Mouse (Mus musculus) adrenal gland, postnatal 36 days (tissue): Measurements from ENCODE around the gene Il15. TPM values are rescaled to one million over a fixed set of nuclear protein-coding genes. Genes with fewer than 3 reads are reported as not detected.

ENCODE experiments used
- DNase-seq, 2 experiments: peaks; one replicate each; pipeline ENCODE4 v3.0.0; 2021; ENCODE audit warnings: mixed read lengths in 1 of 2
- total RNA-seq, 2 experiments: library from RNA; stranded (reverse); gene quantifications; 2 replicates each; pipeline ENCODE4 v1.2.3; 2021

Il15 gene
- total RNA-seq, 2 experiments from 2014 or later = 11.6 to 14.6 TPM

DNA sequence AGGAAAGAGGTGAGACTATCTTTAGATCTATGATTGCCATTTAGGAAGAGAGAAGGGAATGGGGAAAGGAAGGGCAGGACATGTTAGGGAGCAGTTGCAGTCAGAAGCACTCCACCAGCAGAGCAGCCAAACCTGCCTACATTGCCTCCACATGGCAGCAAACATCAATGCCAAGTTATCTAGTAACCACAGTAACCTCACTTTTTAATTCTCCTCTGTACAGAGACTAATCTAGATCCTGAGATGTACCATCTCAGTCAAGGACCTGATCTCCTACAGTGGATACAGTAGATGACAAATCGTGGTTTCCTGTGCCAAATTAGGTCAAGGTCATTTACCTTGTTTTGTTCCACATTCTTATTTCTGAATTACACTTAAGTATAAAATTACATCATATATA is 42.0 kb downstream of the Il15 start:
- no peak for DNase-seq

- DNase-seq = no peak
These were observed 46.9 kb downstream of the Il15 start for GRCm38 (mm10) chr8:82356091-82356490.

DNA sequence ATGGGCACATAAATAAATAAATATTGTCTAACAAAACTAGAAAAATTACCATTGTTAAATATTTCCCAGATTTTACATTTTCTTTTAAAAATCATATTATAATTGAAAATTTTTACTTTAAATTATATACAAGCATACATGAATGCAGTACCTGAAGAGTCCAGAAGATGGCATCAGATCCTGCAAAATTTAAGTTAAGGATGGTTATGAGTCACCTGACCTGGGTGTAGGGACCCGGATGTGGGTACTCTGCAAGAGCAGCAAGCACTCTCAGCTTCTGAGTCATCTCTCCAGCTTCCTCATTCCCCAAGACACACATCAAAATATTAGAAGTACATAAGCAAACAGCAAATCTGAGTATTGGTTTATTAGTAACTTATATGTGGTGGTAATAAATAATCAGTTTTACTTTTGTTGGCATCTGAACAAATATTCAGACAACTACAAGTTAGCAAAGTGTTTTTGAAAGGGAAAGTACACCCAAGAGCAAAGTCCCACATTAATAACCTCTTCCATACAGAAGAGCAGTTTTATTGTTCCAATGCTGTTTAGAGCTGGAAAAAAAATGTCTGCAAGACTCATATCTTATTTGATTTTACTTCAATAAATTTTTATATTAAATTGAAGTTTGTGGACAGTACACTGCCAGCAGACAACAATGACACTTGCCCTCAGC is 51.6 kb downstream of the Il15 start:
- peak; percentile 3 to 27 for DNase-seq

DNA sequence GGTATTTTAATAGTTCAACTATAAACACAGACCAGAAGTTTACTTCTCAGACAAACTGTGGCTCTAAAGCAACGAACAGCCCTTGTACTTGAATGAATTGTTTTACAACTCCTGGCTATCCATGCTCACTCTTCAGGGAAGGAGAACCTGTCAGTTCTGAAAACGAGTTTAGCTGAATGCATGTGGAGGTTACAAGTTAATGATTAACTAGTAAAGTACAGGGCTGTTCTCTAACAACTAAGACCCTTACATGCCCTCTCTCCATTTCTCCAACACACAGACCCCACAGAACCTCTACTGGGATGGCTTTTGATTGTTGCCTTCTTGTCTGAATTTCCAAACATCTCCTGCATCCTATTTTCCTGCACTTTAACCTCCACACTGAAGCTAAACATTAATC is 53.7 kb downstream of the Il15 start:
- no peak for DNase-seq

DNA sequence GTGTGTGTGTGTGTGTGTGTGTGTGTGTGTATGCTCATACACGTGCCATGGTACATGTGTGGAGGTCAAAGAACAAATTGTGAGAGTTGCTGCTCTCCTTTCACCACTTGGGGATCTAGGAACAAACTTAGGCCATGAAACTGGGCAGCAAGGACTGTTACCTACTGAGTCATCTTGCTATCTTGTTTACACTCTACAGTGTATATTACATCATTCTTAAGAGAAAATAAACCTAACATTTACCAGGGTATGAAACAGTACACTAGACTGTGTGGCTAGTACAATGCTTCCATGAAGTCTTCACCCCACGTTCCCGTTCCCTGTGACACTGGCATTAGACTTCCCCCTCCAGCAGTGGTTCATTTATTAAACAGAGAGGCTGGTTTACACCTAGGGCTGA is 56.5 kb downstream of the Il15 start:
- DNase-seq = no peak

- DNase-seq = no peak
These were observed 71.3 kb downstream of the Il15 start for GRCm38 (mm10) chr8:82331675-82332234.

DNA sequence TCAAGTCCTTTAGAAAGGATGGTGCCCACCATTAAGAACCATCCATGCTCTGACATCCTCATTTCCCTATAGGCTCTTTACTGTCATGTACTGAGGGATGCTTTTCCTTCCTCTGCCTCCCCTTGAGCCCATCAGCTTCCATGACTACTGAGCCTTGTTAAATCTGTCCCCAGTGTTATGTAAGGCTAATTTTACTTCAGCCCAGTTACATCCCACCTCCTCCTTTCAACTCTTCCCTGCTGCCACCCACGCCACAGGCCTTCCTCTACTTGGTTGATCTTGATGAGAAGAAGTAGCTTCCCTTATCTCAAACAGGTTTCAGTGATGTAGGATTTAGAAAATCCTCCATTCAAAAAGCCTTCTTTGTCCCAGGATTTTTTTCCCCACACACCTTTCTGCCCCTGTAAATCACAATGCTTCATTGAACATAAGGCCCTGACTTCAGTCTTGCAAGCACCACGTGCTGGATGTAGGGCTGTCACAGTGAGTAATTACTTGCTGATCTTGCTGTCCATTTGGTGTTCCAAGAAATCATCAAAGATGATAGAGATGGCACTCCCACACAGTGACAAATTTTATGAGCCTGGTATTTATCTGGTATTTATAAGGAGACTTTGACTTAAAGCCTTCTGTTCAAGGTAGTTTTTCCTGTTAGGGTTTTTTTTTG is 74.9 kb downstream of the Il15 start:
- DNase-seq = no peak

GRCm38 (mm10) chr8:82326061-82326460 is 77.0 kb downstream of the Il15 start:
- no peak for DNase-seq

GRCm38 (mm10) chr8:82325586-82325985 is 77.4 kb downstream of the Il15 start:
- DNase-seq = no peak

DNA sequence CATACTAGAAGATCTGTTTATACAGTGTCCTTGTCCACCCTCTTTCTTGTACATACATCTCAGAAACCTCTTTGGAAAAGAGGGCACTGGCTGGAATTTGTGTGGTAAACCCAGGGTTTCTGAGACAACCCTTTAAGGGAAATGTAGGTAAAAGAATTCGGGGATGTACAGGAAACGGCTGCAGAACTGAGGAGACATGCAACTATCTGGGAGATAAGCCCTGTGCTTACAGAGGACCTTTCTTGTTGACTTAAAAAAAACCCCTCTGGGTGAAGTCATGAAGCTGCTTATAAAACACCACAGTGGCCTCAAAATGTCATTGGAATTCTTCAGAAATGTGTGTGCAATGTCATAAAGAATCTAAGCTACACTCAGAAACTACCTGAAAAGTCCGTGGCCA is 85.6 kb downstream of the Il15 start:
- DNase-seq = no peak

- DNase-seq = no peak
These were observed 96.6 kb downstream of the Il15 start for GRCm38 (mm10) chr8:82306424-82306823.

DNA sequence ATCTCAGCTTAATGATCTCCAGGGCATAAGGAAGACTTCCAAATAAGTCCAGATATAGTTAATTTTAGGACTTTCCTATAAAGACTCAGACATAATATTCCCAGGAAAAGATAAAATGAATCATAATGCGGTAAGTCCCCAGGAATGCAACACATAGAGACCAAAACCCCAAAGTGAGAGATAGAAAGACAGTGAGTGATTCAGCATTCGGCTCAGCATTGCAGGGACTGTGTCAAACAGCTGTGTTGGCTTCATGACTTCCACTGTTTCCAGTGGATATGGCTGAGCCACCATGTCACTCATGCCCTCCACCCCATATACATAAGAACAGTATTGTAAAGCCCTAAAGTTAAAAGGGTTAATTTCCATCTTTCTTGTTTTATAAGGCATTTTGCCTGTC is 106.8 kb downstream of the Il15 start:
- no peak for DNase-seq

- no peak for DNase-seq
These were observed 111.4 kb downstream of the Il15 start for GRCm38 (mm10) chr8:82291659-82292058.

DNA sequence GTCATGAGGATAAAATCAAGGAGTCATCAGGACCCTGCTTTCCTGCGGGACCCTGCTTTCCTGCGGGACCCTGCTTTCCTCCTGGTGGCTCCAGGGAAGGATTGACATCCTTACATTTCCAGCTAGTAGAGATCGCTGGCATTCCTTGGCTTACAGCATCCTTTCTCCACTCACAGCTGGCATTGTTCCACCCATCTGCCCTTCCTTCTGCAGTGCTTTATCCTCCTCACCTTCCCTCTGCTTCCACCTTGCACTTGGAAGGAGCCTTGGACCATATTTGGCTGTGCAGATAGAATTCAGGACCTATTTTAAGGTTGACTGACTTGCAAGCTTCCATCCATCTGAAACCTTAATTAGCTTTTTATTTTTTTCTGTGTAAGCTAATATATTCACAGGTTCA is 117.2 kb downstream of the Il15 start:
- DNase-seq = no peak

GRCm38 (mm10) chr8:82281995-82282394 is 121.0 kb downstream of the Il15 start:
- DNase-seq = no peak
